Comparison of ENCODE assay signal across 8 mouse cellular contexts in the genomic region with DNA sequence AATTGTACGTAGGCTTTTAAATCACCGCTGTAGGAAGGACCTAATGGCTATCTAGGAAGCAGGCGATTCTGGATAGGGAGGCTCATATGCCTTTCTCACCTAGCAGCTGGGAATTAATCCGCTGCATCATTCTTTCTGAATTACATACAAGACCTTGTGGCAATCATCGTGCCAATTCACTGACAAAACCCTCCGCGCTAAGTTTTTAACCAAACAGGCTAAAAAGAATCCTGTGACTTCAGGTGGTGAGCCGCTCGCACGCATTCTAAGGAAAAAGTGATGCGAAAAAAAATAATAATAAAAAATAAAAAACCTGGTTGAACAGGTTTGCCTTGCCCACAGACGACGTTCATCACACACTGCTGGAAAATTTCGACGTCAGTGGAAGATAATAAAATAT. TPM values are rescaled to one million over a fixed set of nuclear protein-coding genes. Genes with fewer than 3 reads are reported as not detected.
DNase-seq lines count a peak whose midpoint lies in the region; ATAC-seq lines count a peak whose summit lies in the region.

No protein-coding gene starts in this region.

- intact Hi-C loops in heart, postnatal 10 days (cut with DNase I) = no loop called here

- H3K4me3 ChIP-seq in heart, embryonic 10.5 days = peak overlapping the region; percentile 94
- H3K4me3 ChIP-seq in liver, embryonic 16.5 days (ENCODE audit: low read depth, low read length) = peak overlapping the region; percentile 86

- DNase-seq in heart, embryonic 10.5 days (ENCODE audit: low spot score) = no peak
- DNase-seq in heart, postnatal 4 days = no peak
- peak; percentile 41 for DNase-seq in CD4-positive helper T cell, adult 2 months (ENCODE audit: low read depth, low spot score)
- peak; percentile 40 for DNase-seq in c-Kit-positive CD71-positive TER-119-positive erythroid progenitor cells, embryonic 14.5 days (ENCODE audit: low spot score)
- DNase-seq in heart, postnatal 10 days = peak; percentile 22 to 26
- DNase-seq in retina, postnatal 1 day = peak; percentile 60
- no peak for DNase-seq in gastrocnemius, postnatal 10 days

- no peaks in the 10 kb centered on the region for H3K27me3 ChIP-seq in heart, embryonic 10.5 days (ENCODE audit: insufficient read depth, poor library complexity, severe bottlenecking)
- no peaks in the 10 kb centered on the region for H3K27me3 ChIP-seq in liver, embryonic 16.5 days (ENCODE audit: control insufficient read depth, insufficient read depth, low read depth, low read length)

- H3K9ac ChIP-seq in liver, embryonic 16.5 days (ENCODE audit: low read depth, low read length) = peak overlapping the region; percentile 90

- H3K4me2 ChIP-seq in liver, embryonic 16.5 days (ENCODE audit: low read depth, low read length) = peak overlapping the region; percentile 95

- WGBS in heart, embryonic 10.5 days = under 1% methylated on average over 15 of the region's 15 CpGs
- 1% methylated on average over 15 of the region's 15 CpGs for WGBS in liver, embryonic 16.5 days (ENCODE audit: insufficient replicate concordance)

- H3K27ac ChIP-seq in heart, embryonic 10.5 days = peak overlapping the region; percentile 98; the same call in 1 of the 2 replicates
- H3K27ac ChIP-seq in liver, embryonic 16.5 days (ENCODE audit: low read length) = no peak overlapping the region

- no peaks in the 10 kb centered on the region for H3K36me3 ChIP-seq in heart, embryonic 10.5 days
- H3K36me3 ChIP-seq in liver, embryonic 16.5 days (ENCODE audit: control insufficient read depth, insufficient read depth) = no peaks in the 10 kb centered on the region

- no peaks in the 10 kb centered on the region for H3K9me3 ChIP-seq in heart, embryonic 10.5 days
- H3K9me3 ChIP-seq in liver, embryonic 16.5 days (replicated peaks; ENCODE audit: control insufficient read depth, low read length) = no peaks in the 10 kb centered on the region

- no peaks in the 10 kb centered on the region for H3K4me1 ChIP-seq in heart, embryonic 10.5 days
- H3K4me1 ChIP-seq in liver, embryonic 16.5 days (ENCODE audit: control insufficient read depth, low read depth, low read length) = peaks cover 11% of the 10 kb centered on the region

- ATAC-seq in liver, embryonic 16.5 days (ENCODE audit: low read depth) = no peak

RNA-seq across cellular contexts. Expression of a gene that starts 1.1 kb away (rescaled TPM):
- polyA plus RNA-seq in heart, embryonic 10.5 days (2016; fragmentation: Nextera tagmentation; extraction: Ambion mirVana) = 3.2 and 4.9 TPM in 2 replicates
- 10 to 100 TPM; 13.7 to 15.3 TPM for total RNA-seq in heart, postnatal 4 days (2021)
- 10 to 100 TPM; 12.5 to 13.5 TPM for total RNA-seq in heart, postnatal 10 days (2021)
- 1.4 and 2.2 TPM in 2 replicates for polyA plus RNA-seq in liver, embryonic 16.5 days (2015; fragmentation: Nextera tagmentation; extraction: Ambion mirVana)
- total RNA-seq in gastrocnemius, postnatal 10 days (2021) = 10 to 100 TPM in 1 of 2 experiments, 1 to 10 TPM in 1; 6.6 to 12.0 TPM

Comparison
In these comparisons a context has a peak if more than half of its experiments do, and no peak if none do; other contexts are left out.
1. DNase-seq: peak in CD4-positive helper T cell, adult 2 months (single experiment), c-Kit-positive CD71-positive TER-119-positive erythroid progenitor cells, embryonic 14.5 days (single experiment), heart, postnatal 10 days (2 of 2) and retina, postnatal 1 day (single experiment); none in heart, embryonic 10.5 days (single experiment), heart, postnatal 4 days (single experiment) and gastrocnemius, postnatal 10 days (single experiment).